Mouse (Mus musculus) lung, adult 18-20 months (tissue): ENCODE measurements around the gene Fbln7.

Experiments used
- DNase-seq, 2 experiments: peaks; one replicate each; pipeline ENCODE4 v3.0.0; 2022; ENCODE audit warnings: mixed read lengths in 2 of 2

Gene Fbln7

GRCm38 (mm10) chr2:128875526-128875925, 12.7 kb downstream of the Fbln7 start:
- no peak for DNase-seq

GRCm38 (mm10) chr2:128881236-128881635, 18.5 kb downstream of the Fbln7 start:
- no peak for DNase-seq

- no peak for DNase-seq
Measured at GRCm38 (mm10) chr2:128885225-128885811, 22.5 kb downstream of the Fbln7 start.

- no peak for DNase-seq
Measured at GRCm38 (mm10) chr2:128887866-128888550, 25.2 kb downstream of the Fbln7 start.

- no peak for DNase-seq
Measured at GRCm38 (mm10) chr2:128890661-128891335, 28.0 kb downstream of the Fbln7 start.

GRCm38 (mm10) chr2:128892180-128892721, 29.5 kb downstream of the Fbln7 start:
- DNase-seq: no peak

GRCm38 (mm10) chr2:128902843-128903242, 40.1 kb downstream of the Fbln7 start:
- no peak for DNase-seq

GRCm38 (mm10) chr2:128903661-128904060, 40.9 kb downstream of the Fbln7 start:
- no peak for DNase-seq

- no peak for DNase-seq
Measured at GRCm38 (mm10) chr2:128914978-128915377, 52.2 kb downstream of the Fbln7 start.

- no peak for DNase-seq
Measured at GRCm38 (mm10) chr2:128916528-128916927, 53.7 kb downstream of the Fbln7 start.

GRCm38 (mm10) chr2:128924799-128925198, 62.0 kb downstream of the Fbln7 start:
- no peak for DNase-seq

GRCm38 (mm10) chr2:128928446-128928845, 65.7 kb downstream of the Fbln7 start:
- DNase-seq: no peak

GRCm38 (mm10) chr2:128930704-128931103, 67.9 kb downstream of the Fbln7 start:
- DNase-seq: no peak

GRCm38 (mm10) chr2:128936256-128936655, 73.5 kb downstream of the Fbln7 start:
- DNase-seq: no peak

- peak; percentile 96 to 97 for DNase-seq
Measured at GRCm38 (mm10) chr2:128943538-128944528, 81.1 kb downstream of the Fbln7 start, which contains the start of gene Zc3h8. Gene Zc3h8, minus strand, starts transcription at chr2:128944077.
